Mouse (Mus musculus): ENCODE results near the gene Kcng4. TPM values are rescaled to one million over a fixed set of nuclear protein-coding genes. Genes with fewer than 3 reads are reported as not detected.

Kcng4 gene
- total and polyA plus RNA-seq, 2 experiments from 2014 or later = 0.90 to 1.5 TPM

DNA sequence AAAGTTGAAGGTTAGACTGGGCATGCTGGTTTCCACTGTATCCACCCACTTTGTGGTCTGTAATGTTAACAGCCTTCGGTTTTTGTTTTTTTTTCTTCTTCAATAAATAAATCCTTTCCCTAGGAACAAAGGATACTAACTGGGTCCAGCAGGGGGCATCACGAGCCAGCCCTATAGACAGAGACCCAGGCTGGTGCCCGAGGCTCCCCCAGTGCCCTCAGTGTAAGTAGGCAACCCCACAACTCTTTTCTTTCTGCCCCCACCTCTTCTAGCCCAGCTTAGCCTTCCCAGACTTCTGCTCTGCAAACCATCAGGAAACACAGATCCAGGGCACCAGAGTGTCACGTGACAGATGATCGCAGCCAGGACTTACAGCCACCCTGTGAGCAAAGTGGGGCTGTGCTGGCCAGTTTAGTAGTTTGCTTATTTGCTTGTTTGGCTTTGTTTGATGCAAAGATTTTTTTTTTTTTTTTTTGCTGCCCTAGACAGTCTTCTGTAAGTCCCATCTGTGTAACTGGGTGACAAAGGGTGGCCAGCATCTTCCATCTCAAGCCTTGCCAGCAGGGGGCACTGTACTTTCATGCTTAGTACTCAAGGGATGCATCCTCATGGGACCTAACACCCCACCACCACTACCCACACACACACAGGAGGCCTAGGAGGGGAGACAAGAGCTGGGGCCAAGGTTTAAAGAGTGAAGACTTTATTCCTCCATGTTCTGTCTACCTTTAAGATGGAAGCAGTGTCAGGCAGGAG is 21.4 kb upstream of the Kcng4 start:
- Histone ChIP-seq H3K9ac (no peak overlapping the region), H3K4me3 (ENCODE audit: low read depth, low read length) (no peak overlapping the region), H3K27me3 (ENCODE audit: insufficient read depth, low read length) (no peaks in the 10 kb centered on the region), H3K9me3 (ENCODE audit: low read length) (no peaks in the 10 kb centered on the region), H3K4me2 (ENCODE audit: low read depth) (no peak overlapping the region), H3K27ac (ENCODE audit: low read depth, low read length) (no peak overlapping the region), H3K36me3 (ENCODE audit: insufficient read depth) (no peaks in the 10 kb centered on the region), H3K4me1 (ENCODE audit: insufficient read depth) (no peaks in the 10 kb centered on the region)
- peak; percentile 36 for TF ChIP-seq CTCF (IDR thresholded peaks at IDR 0.05; ENCODE audit: low read depth)
- no peak for ATAC-seq
- WGBS = 56% methylated on average over 5 of the region's 5 CpGs
- no peak for DNase-seq

DNA sequence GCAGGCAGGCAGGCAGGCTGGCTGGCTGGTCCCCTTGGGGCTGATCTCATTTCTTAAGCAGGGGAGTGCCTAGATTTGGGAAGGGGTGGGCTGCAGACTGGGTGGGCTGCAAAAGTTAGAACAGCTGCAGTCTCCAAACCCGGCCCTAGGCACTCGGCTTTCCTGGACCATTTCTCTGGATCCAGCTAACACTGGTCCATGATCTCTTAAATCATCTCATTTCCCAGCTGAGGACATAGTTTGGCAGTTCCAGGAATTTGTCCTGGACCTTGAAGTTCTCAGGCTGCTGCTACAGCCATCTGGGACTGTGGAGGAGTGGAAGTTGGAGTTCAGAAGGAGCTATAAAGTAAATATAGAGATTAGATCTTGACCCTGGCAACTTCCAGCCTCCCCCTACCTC is 15.8 kb upstream of the Kcng4 start:
- no peaks in the 10 kb centered on the region for H3K4me1 ChIP-seq (ENCODE audit: insufficient read depth)
- H3K27ac ChIP-seq (ENCODE audit: low read depth, low read length) = no peak overlapping the region
- H3K4me2 ChIP-seq (ENCODE audit: low read depth) = no peak overlapping the region
- H3K9ac ChIP-seq = no peak overlapping the region
- H3K27me3 ChIP-seq (ENCODE audit: insufficient read depth, low read length) = no peaks in the 10 kb centered on the region
- ATAC-seq (no peak), DNase-seq (no peak)
- no peaks in the 10 kb centered on the region for H3K9me3 ChIP-seq (ENCODE audit: low read length)
- no peak for TF ChIP-seq CTCF (IDR thresholded peaks at IDR 0.05; ENCODE audit: low read depth)
- H3K36me3 ChIP-seq (ENCODE audit: insufficient read depth) = no peaks in the 10 kb centered on the region
- 77% methylated on average over 2 of the region's 2 CpGs for WGBS
- no peak overlapping the region for H3K4me3 ChIP-seq (ENCODE audit: low read depth, low read length)

DNA sequence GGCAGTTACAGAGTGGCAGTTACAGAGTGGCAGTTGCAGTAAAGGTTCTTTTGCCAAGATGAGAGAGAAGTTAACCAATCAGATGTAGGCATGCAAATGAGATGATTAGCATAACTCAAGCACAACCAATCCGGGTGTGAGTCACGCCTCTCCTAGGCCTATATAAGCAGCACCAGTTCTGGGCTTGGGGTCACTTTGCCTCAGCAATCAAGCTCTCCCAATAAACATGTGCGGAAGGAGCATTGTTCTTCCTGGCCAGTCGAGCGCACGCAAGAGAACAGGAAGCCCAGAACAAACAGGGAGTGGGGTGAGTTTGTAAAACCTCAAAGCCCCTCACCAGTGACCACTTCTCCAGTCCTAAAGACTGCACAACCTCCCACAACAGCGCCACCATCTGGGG is 11.4 kb upstream of the Kcng4 start:
- ATAC-seq (no peak), DNase-seq (no peak)
- Histone ChIP-seq H3K9ac (no peak overlapping the region), H3K4me2 (ENCODE audit: low read depth) (no peak overlapping the region), H3K27me3 (ENCODE audit: insufficient read depth, low read length) (no peaks in the 10 kb centered on the region), H3K4me3 (ENCODE audit: low read depth, low read length) (no peak overlapping the region), H3K36me3 (ENCODE audit: insufficient read depth) (no peaks in the 10 kb centered on the region), H3K9me3 (ENCODE audit: low read length) (no peaks in the 10 kb centered on the region), H3K27ac (ENCODE audit: low read depth, low read length) (no peak overlapping the region), H3K4me1 (ENCODE audit: insufficient read depth) (no peaks in the 10 kb centered on the region)
- no peak for TF ChIP-seq CTCF (IDR thresholded peaks at IDR 0.05; ENCODE audit: low read depth)
- 83% methylated on average over 7 of the region's 7 CpGs for WGBS

DNA sequence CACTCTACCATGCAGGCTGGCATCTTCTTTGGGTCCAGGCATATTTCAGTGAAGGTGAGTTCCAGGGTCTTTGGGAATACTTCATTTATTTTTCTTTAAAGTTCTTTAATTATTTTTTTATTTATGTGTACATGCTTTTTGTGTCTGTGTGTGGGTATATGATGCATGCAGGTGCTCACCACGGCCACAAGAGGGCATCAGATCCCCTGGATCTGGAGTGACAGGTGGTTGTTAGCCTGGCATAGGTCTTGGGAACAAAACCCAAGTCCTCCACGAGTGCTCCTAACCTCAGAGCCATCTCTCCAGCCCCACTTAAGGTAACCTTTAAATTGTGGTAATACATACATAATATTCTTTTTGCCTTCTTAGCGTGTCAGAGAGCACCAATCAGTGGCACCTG is 10.7 kb upstream of the Kcng4 start:
- WGBS = 78% methylated on average over 3 of the region's 3 CpGs
- H3K4me2 ChIP-seq (ENCODE audit: low read depth) = no peak overlapping the region
- no peak overlapping the region for H3K4me3 ChIP-seq (ENCODE audit: low read depth, low read length)
- no peak overlapping the region for H3K27ac ChIP-seq (ENCODE audit: low read depth, low read length)
- no peaks in the 10 kb centered on the region for H3K27me3 ChIP-seq (ENCODE audit: insufficient read depth, low read length)
- H3K36me3 ChIP-seq (ENCODE audit: insufficient read depth) = no peaks in the 10 kb centered on the region
- H3K9ac ChIP-seq = no peak overlapping the region
- ATAC-seq (no peak), DNase-seq (no peak)
- H3K9me3 ChIP-seq (ENCODE audit: low read length) = no peaks in the 10 kb centered on the region
- H3K4me1 ChIP-seq (ENCODE audit: insufficient read depth) = no peaks in the 10 kb centered on the region
- peak; percentile 40 for TF ChIP-seq CTCF (IDR thresholded peaks at IDR 0.05; ENCODE audit: low read depth)

DNA sequence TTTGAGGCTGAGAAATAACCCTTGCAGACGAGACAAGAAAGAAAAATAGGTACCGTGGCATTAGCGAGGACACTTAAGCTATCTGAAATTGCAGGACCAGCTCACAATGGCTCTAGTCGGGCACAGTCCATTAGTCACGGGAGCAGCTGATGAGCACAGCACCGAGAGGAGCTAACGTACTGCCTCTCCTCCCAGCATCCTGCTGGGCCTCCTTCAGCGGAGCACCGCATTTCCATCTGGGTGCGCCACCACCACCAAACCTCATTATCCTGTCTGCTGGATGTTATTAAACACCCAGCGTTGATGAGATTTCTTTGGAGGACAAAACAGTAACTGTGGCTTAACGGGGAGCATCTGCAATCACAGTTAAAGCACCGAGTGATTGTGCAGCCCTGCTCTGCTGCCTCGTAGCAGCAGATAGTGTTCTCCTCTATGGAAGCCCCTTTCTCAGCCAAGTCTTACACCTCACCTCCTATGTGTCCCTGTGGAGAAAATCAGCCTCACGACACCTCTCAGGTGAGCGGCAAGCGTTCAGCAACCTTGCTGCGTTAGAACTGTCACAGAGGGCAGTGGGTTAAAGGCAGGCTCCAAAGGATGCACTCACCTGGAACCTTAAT is 9.6 kb upstream of the Kcng4 start:
- peak; percentile 17 for DNase-seq
- no peak overlapping the region for H3K27ac ChIP-seq (ENCODE audit: low read depth, low read length)

DNA sequence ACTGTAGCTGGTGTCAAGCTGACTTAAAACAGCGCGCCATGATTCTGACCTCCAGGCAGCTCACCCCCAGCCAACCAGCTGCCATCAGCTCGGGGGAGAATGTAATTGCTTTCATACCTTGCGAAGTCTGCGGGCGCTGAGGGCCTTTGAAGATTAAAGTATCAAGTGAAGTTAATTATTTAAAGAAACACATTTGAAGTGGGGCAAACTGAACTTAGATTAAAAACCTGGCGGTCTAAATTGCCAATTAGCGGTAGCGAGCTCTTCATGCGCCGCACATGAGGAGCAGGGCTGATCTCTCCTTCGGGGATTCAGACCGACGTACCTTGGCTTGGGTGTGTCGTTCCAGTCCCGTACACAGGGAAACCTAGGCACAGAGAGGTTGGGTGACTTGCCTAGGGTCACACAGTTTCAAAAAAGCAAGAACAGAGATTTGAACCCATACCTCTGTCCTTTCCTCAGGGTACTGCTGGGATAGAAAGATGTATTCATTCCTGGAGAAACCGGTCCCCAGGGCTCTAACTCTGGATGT is 9.0 kb upstream of the Kcng4 start:
- DNase-seq (no peak), ATAC-seq (no peak)
- Histone ChIP-seq H3K9ac (no peak overlapping the region), H3K4me2 (ENCODE audit: low read depth) (no peak overlapping the region), H3K27ac (ENCODE audit: low read depth, low read length) (no peak overlapping the region), H3K27me3 (ENCODE audit: insufficient read depth, low read length) (no peaks in the 10 kb centered on the region), H3K9me3 (ENCODE audit: low read length) (no peaks in the 10 kb centered on the region), H3K36me3 (ENCODE audit: insufficient read depth) (no peaks in the 10 kb centered on the region), H3K4me1 (ENCODE audit: insufficient read depth) (no peaks in the 10 kb centered on the region), H3K4me3 (ENCODE audit: low read depth, low read length) (no peak overlapping the region)
- WGBS = 67% methylated on average over 17 of the region's 17 CpGs
- TF ChIP-seq CTCF (IDR thresholded peaks at IDR 0.05; ENCODE audit: low read depth) = no peak

More for the DNA sequence above, 9.6 kb upstream of the Kcng4 start:
- Histone ChIP-seq H3K9me3 (ENCODE audit: low read length) (no peaks in the 10 kb centered on the region), H3K4me3 (ENCODE audit: low read depth, low read length) (no peak overlapping the region), H3K36me3 (ENCODE audit: insufficient read depth) (no peaks in the 10 kb centered on the region), H3K4me2 (ENCODE audit: low read depth) (no peak overlapping the region), H3K4me1 (ENCODE audit: insufficient read depth) (no peaks in the 10 kb centered on the region), H3K27me3 (ENCODE audit: insufficient read depth, low read length) (no peaks in the 10 kb centered on the region), H3K9ac (no peak overlapping the region)
- ATAC-seq = peak; percentile 43; the same call in 1 of the 2 replicates
- no peak for TF ChIP-seq CTCF (IDR thresholded peaks at IDR 0.05; ENCODE audit: low read depth)
- 46% methylated on average over 18 of the region's 18 CpGs for WGBS

DNA sequence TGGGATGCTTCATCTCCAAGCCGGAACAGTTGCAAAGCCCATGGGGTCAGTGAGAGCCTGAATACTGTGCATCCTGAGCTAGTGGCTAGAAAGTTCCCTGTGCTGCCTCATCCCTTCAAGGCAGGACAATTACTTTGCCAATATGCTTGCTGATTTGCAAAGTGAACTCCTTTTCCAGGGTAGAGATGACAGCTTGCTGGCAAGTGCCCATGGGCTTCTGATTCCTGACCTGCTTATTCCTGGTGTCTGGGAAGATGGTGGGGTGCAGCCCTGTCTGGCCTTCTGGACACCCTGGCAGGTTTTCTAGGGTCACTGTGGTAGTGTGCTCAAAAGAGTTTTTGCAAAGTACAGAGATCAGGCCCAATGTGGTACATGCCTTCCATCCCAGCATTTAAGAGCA is 7.5 kb upstream of the Kcng4 start:
- DNase-seq = no peak
- Histone ChIP-seq H3K27me3 (ENCODE audit: insufficient read depth, low read length) (no peaks in the 10 kb centered on the region), H3K4me3 (ENCODE audit: low read depth, low read length) (no peak overlapping the region), H3K9me3 (ENCODE audit: low read length) (no peaks in the 10 kb centered on the region), H3K9ac (no peak overlapping the region), H3K36me3 (ENCODE audit: insufficient read depth) (no peaks in the 10 kb centered on the region), H3K4me1 (ENCODE audit: insufficient read depth) (no peaks in the 10 kb centered on the region), H3K27ac (ENCODE audit: low read depth, low read length) (no peak overlapping the region), H3K4me2 (ENCODE audit: low read depth) (no peak overlapping the region)
- no peak for TF ChIP-seq CTCF (IDR thresholded peaks at IDR 0.05; ENCODE audit: low read depth)
- 83% methylated on average over 1 of the region's 1 CpGs for whole genome bisulfite sequencing
- ATAC-seq = no peak

All from forebrain, postnatal 0 days (tissue).